Mouse (Mus musculus) lung, postnatal 25 days (tissue): ENCODE results near the gene Slc17a8.
A peak's percentile ranks its signal among the peaks of the same experiment; 100 is the strongest.
"Not testable (repeated sequence)": the region's sequence is repeated elsewhere in the genome, so short reads cannot be mapped to it uniquely, and the experiment has no call there.

Experiments
- DNase-seq: peaks from one replicate; pipeline ENCODE4 v3.0.0; 2022; ENCODE audit warnings: low spot score

The Slc17a8 gene

DNA sequence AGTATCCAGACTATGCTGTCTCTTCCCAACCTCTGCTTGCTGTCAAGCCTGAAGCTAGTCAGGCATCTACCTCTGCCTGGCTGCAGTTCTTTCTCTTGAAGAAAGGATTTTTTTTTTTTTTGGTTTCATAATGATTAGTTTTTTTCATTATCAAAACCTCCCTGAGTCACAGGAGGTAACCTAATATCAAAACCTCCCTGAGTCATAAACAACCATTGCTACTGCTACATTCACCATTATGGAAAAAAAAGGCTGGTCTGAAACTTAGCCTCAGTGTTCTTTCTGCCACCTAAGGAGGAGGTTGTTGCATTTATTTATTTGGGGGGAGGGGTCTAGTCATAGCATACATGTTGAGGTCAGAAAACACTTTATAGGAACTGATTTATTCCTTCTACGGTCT lies 31.2 kb downstream of the Slc17a8 start:
- DNase-seq, result no peak

DNA sequence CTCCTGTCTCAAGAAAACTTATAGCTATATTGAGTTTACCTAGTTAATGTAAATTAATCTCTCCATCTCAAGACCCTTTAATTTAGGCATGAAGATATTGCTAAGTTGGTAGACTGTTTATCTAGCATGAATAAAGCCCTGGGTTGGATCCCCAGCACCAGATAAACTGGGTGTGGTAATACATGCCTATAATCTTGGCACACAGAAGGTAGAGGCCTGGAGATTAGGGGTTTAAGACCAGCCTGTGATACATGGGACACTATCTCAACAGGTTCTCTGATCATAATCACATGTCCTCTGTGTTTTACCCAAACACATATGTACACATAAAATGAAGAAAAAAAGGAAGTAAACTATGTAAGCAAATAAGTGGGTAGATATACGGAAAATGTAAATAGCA lies 32.3 kb downstream of the Slc17a8 start:
- DNase-seq, result no peak

DNA sequence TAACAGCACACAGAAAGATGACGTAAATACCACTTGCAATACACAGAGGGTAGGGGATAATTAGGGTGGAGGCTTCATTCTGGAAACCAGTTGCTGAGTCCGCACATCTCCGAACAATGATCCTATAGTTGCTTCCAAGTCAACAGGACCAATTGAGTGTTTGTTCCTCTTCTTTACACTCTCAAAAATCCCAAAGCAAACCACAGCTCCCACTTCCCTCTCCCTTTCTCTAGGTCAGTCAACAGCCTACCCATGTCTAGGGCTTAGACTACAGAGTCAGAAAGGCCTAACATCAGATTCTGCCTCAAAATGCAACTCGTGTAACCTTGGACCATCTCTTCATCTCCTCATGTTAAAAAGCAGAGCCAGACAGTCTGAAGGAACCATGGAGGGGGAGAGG lies 36.3 kb downstream of the Slc17a8 start:
- no peak for DNase-seq

DNA sequence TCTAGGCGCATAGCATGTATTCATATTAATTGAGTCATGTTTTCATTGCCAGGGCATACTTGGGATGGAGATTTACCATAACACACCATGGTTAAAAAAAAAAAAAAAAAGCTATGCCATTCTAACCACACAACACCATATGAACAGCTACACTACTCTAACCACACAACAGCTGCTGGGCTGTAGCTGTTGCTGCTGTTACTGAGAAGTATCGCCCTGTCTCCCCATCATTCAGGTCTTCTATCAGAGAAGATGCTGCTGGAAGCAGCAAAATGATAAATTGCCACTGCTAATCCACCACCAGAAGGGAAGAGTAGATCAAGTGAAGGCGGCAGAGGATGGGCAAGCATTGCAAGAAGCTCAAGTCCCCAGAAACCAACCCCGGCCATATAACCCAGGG lies 42.3 kb downstream of the Slc17a8 start:
- DNase-seq, result no peak

DNA sequence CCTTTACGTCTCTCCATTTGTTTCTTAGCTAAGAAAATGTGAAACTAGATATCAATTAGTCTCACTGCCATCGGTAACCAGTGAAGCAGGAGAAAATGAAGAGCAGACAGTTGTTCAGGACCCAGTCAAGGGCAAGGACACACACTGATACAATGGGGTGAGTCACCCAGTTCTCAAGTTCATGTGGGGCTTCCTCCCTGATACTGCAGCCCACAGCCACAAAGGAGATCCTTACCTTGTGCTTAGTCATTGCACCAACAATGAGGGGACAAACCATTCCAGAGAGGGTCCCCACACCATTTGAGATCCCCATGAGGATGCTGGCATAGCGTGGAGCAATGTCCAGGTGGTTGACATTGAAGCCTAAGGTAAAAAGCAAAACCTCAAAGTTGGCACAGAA lies 43.4 kb downstream of the Slc17a8 start:
- no peak for DNase-seq

DNA sequence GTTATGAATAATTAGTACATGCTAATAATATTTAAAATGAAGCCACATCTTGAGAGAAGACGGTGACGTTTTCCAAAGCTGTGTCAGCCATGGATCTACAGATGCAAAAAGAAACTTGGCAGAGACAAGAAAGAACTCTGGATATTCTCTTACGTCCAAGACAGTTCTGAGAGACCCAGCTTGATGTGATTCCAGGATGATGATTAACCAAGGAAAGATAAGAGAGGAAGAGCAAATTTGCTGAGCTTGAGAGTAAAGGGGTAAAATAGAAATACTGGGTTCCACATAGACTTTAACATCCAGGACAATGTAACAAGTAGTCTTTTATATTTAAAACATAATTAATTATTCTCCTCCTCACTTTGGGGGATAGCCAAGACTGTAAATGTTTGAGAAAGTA lies 47.6 kb downstream of the Slc17a8 start:
- no peak for DNase-seq

DNA sequence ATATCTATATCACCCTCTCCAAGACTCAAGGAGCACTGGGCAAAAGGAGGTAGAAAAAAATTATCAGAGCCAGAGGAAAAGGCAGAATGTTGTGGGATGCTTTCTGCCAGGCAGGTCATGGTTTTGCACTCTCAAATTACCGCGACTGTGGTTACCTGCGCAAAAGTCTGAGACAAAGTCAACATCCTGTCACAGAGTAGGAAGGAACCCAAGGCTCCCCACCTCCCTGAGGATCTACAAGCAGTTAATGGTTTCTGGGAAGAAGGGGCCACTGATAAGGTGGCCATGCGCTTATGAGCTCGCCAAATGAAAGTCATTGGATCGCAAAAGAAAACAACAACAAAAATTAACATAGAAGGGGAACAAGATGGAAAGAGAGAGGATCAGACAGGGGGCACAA lies 48.1 kb downstream of the Slc17a8 start:
- DNase-seq, result no peak

DNA sequence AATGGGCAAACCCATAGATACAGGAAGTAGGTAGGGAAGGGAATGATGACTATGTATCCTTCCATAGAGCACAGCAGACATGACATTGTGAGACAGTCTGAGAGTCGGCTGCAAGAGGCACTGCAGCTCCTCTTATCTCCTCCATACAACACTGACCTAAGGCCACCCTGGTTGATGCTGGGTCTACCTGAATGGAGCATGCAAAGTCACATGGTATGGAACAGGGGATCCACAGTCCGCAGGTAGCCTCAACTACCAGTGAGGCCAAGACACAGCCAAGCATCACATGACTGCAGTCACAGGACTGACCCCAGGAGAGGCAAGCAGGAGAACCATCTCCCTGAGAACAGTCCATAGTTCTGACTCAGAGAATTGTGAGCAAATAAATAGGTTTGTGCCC lies 53.7 kb downstream of the Slc17a8 start:
- DNase-seq, result no peak

DNA sequence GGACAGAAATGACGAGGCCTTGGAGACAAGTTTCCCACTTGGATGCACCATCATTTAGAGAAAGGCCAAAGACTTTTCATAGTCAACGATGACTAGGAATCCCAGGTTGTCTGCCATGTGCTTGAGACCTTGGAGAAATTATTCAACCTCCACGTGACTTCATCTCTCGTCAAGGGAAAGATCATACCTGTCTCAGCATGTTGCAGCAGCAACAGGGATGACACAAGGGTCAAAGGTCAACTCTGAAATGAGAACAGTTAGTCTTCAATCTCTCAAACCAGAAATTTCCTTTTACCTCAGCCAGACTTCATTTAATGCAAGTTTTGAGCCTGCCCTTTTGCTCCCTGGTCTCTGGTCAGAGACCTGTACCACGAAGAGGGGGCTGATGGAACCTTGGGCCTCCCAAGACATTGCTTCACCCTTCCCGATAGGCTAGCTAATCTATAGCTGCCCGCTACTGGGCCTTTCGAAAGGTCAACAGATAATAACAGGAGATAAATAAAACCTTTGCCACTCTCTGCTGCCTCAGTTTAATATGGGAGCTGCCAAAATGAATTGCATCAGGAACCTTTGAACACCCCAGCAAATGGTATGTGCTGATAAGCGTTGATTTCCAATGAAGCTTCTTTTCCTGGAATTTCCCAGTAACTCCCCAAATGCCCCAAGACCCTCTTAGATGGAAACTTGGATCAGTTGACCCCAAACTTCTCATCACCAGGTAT lies 55.6 kb downstream of the Slc17a8 start:
- no peak for DNase-seq

DNA sequence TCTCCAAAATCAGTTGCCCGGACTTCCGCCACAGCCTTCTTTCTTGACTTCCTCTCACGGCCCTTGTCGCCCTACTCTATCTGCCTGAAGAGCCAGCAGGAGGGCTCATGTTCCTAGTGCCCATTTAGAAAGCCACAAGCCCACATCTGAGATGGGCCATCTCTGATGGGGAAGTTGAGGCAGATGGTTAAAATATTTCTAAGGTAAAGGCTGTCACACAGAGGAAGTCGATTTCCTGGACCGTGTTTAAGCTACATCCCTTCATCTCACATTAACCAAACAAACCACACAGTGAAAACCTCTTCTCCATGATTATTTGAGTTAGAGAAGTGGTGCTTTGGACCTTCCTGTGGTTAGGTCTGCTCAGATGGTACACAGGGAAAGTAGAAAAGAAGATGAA lies 58.9 kb downstream of the Slc17a8 start:
- no peak for DNase-seq

DNA sequence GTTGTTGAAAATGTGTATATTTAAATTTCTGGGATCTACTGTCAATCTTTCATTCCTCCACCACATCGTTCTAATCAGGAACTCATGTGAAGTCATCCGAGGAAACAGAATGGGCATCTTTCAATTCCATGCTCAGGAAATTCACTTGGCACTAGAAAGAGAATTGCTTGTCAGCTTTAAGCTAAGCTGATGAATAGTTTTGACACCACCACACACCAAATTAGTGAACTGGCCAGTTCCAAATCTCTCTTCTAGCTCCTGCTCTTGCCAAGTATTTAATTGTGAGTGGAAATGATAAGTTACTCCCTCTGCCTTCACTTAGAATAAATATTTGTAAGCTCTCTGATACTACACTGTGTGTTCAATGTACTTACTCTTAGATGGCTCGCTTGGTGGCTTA lies 61.7 kb downstream of the Slc17a8 start:
- DNase-seq, result no peak

DNA sequence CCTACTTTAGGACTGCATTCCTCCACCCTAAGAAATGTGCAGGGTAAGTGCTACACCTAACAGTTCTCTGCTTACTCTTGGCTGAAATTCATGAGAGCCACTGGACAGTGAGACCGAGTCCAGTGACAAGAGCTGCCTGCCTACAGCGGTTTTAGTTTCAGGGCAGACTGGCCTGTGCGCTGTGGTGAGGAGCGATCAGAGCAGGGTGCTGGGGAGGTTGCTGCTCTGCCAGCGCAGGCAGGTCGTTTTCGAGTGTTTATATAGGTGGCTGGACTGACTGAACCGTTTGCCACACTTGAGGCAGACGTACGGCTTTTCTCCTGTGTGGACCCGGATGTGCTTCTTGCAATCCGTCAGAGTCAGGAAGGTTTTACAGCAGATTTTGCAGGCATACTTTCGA lies 66.2 kb downstream of the Slc17a8 start:
- DNase-seq, result not testable (repeated sequence)

DNA sequence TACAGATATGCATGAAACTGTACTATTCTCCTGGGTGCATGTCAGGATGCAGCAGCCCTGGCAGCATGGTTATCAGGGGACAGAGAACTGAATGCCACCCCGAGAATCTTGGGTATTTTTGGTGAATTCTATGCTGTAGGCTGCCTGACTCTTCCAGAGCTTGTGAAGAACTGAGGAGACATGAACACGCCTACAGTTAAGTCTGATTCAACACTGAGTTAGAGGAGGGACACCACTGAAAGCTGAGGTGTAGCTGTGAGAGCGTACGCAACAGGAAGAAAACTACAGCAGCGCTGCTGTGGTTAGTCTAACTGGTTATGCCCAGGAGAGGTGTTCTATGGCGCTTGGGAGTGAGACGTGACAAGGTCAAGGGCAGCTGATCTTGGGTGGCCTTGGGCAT lies 67.2 kb downstream of the Slc17a8 start:
- not testable (repeated sequence) for DNase-seq

DNA sequence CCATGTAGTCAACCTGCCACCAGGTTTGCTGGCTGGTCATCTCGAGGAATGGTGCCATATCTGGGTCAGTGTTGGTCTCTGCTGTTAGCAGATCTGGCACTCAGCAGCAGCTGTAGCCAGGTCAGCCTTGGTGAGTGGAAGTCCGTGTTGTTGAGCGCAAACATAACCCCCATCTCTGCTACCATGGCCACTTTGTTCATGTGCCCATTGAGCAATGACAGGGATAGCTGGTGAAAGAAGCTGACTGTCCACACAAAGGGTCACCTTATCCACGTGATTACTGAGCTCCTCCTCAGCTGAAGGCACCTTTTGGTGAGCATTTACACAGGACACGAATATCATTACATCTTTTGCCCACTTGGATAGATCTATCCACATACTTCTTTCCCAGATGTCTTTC lies 68.0 kb downstream of the Slc17a8 start:
- DNase-seq, result no peak

DNA sequence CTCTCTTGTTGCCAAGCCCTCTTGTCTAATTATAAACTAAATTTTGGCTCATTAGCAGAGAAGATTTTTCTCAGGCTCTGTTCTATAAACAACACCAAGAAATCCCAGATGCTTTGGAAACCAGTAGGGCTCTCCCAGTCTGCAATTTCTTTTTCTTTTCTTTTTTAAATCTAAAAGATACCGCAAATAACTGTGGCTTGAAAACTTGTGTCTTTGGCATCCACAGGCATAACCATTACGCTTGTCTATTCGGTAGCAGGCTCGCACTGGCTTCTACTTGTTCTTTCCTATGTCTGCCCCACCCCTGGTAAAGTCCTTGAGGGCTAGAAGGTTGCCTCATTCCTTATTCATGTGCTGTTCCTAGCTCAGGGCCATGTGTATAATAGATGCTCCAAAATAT lies 69.4 kb downstream of the Slc17a8 start:
- no peak for DNase-seq

DNA sequence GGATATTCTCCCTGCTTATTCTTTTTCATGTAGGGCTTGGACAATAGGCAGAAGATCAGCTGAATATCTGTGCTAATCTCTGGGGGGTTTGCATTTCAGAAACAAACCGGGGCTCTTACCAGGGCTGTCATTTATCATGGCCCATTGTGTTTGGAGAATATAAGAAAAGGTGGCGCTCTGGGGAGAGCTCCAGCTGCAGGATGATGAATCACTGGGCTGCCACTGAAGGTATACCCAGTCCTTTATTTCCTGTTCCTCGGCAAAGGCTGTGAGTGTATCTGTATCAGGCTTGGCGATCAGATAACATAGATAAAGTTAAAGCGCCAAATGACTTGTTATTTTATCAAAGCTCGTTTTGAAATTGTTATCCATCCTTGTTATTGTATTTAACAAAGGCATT lies 73.0 kb downstream of the Slc17a8 start:
- no peak for DNase-seq

DNA sequence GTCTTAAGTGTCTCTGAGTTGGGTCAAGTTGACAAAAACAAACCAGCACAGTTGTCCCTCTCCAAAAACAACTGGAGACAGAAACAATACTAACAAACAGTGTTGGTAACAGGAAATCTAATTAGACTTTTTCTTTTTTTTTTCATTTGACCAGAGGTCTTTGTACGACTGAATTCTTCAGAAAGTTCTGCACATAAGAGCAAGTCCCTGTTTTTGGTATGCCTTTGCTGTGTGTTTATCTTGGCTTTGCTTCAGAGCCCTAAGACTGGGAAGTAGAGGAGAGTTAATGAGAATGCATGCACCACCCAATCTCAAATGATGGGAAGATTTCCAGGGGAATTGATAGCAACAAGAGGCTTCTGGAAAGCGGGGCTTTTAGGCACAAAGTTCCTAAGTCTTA lies 74.1 kb downstream of the Slc17a8 start:
- DNase-seq, result no peak

DNA sequence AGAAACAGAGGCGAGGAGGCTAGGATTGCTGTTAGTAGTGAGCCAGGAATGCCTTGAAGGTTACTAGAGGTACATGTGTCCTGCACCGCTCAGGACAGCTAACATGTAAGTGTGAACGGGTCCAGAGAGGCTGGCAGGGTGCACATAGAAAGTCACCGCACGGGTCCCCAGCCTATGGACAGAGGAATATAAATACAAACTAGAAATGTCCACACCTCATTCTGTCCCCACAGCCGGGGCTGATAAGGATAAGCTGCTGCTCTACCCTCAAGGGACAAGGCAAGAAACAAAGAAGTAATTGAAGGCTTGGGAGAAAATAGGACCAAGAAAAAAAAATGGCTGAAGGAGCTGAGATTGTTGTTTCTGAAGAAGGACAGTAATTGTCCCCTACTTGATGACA lies 77.2 kb downstream of the Slc17a8 start:
- DNase-seq, result no peak

DNA sequence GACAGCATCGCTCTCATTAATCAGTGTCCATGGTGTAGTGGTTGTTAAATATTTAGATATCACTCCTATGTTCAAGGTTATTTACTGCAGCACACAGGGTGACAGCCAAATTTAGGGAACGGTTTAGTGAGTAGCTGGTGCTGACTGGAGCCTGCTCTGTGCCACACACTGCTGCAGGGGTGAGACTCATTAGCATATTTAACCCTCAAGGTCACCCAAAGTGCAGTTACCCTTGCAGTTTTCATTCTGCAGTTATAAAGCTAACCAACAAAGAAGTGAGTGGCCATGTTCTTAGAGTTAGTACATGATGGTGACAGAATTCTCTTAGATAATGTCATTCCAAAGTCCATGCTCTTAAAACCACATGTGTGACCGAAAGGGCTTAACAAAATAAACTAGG lies 78.7 kb downstream of the Slc17a8 start:
- no peak for DNase-seq

DNA sequence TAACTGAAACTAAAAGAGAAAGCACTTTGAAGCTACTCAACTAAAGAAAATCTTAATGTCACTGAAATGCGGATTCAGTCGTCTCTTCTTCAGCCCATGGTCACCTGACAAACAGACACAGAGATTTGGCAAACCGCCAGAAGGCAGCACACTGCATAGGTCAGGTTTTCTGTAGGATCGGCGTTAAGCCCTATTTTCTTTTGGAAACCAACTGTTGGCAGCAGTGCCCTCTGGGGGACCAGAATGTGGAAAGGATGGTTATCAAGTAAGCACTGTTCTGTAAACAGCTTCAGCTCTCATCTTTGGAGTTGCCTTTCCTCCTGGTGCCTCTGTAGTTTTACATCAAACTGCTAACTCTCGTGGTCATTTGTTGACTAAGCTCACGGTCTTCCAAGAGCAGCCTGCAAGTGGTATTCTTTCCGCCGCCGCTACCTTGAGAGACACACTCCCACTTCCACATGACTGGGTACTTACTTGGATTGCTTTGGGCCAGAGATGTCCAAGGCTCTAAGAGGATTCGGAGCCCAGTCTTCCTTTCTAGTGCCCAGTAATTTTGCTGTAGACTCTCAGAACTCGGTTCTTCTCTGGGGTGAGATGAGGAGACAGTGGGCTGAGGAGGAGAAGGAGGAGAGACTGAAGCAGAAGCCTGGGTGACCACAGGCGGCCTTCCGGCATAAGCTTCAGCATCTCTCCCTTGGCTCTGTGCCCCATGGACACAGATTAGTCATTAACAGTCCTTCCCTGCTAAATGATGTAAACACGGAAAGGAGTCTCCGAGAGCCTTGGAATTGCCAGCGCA lies 87.9 kb downstream of the Slc17a8 start, which contains the start of gene Nr1h4:
Gene Nr1h4 (minus strand): TSS at position 657 of the 799 bp plus-strand sequence.
- DNase-seq, result no peak

DNA sequence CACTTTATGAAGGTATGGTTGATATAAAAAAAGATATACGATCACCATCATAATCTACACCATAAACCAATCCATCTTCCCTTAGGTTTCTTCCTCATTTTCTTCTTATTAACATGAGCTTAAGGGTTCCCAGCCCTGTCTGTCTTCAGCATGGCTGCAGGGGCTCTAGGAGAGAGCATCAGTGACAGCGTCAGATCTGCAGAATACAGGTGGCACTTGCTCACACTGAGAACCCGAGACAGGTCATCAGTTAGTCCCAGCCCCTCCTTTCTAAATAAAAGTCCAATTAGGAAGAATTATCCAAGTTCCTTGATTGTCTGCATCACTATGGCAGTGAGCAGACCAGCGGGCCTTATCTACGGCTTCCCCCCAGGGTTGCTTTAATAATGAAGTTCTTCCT lies 88.6 kb downstream of the Slc17a8 start:
- DNase-seq, result no peak

DNA sequence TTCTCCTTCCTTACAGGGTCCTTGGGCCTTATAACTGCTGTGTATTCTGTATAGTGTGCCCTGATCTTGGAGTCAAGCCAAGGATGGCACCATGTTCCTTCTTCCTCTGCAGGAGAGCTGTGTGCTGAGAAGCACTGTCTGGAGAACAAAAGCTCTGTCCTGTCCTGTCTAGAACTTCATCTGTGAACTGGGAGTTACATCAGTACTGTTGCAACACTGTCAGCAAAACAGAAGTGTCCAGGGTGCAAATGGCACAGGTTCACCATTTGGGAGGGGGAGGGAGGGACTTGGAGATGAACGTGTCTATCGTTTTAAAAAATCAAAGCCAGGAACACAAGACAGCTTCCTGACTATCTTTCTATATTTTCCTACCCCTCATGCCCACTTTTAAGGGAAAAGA lies 89.1 kb downstream of the Slc17a8 start:
- DNase-seq, result no peak

DNA sequence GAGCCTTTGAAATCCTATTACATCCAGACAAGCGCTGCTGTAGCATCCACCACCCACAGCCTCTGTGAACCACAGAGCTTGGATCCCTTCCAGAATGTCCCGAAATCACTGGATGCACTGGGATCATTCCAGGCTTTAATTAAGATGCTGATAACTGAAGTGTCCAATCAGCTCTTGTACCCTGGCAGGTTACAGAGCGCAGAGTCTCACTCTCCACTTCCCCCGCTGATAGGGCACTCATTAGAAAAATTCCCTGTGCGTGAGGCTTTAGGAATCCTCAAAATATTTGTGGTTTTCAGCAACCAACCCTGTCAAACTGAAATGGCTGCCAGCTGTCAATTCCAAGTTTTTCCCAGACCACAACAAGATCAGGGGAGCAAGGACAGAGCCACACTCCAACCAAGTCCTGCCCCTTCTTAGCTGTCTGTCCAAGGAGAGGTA lies 89.8 kb downstream of the Slc17a8 start:
- DNase-seq, result no peak

DNA sequence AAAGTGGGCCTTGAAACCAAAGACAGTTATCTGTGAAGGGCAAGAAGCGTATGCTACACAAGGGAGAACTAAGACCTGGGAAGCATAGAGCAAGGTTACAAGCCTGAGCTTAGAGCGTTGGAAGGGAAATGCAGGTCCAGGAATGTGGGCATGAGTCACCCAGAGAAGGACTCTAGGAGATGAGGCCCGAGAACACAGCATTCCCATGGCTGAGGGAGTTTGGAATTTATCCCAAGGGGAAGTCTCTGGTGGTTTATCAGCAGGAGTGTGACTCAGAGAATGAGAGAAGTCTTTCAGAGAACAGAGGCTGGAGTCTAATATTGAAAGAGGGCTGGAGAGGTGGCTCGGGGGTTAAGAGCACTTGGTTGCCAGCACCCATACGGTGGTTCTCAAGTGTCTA lies 94.0 kb downstream of the Slc17a8 start:
- DNase-seq, result peak; percentile 27
